Mouse (Mus musculus): ENCODE measurements around the gene Cdh5. TPM values are rescaled to one million over a fixed set of nuclear protein-coding genes. Genes with fewer than 3 reads are reported as not detected.

Cdh5 gene
- polyA plus RNA-seq, 1 experiment from 2014 or later = 10.0 TPM

DNA sequence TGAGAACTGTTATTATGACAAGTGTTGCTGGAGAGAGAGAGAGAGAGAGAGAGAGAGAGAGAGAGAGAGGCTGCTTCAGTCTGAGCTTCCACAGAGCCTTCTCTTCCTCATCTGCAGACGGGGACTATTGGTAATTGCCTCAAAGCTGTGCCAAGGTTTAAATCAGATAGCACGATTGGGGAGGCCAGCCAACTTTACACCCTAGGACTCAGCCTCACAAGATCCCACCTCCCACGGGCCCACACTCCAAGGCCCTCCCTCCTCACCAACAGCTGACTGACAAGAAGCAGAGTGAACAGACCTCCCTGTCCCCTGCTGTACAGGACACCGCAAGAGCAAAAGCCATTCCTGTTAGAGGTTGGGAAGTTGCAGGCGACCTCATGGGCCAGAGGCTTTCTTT lies 6.6 kb downstream of the Cdh5 start:
- Histone ChIP-seq H3K27ac (ENCODE audit: low read depth) (no peak overlapping the region), H3K36me3 (replicated peaks; ENCODE audit: insufficient read depth, low read length) (no peaks in the 10 kb centered on the region), H3K9me3 (ENCODE audit: low read length) (no peaks in the 10 kb centered on the region), H3K4me3 (ENCODE audit: low read depth, low read length) (no peak overlapping the region), H3K9ac (replicated peaks) (no peak overlapping the region), H3K4me2 (ENCODE audit: low read depth, low read length) (no peak overlapping the region), H3K4me1 (ENCODE audit: insufficient read depth) (no peaks in the 10 kb centered on the region; the same call in 1 of the 2 replicates), H3K27me3 (ENCODE audit: insufficient read depth, low read length) (no peaks in the 10 kb centered on the region)
- TF ChIP-seq CTCF (IDR thresholded peaks at IDR 0.05; ENCODE audit: low read depth) = no peak
- TF ChIP-seq EP300 (IDR thresholded peaks at IDR 0.05; ENCODE audit: low read depth) = no peak
- 44% methylated on average over 5 of the region's 5 CpGs for WGBS (ENCODE audit: insufficient replicate concordance)
- DNase-seq (no peak), ATAC-seq (no peak)

DNA sequence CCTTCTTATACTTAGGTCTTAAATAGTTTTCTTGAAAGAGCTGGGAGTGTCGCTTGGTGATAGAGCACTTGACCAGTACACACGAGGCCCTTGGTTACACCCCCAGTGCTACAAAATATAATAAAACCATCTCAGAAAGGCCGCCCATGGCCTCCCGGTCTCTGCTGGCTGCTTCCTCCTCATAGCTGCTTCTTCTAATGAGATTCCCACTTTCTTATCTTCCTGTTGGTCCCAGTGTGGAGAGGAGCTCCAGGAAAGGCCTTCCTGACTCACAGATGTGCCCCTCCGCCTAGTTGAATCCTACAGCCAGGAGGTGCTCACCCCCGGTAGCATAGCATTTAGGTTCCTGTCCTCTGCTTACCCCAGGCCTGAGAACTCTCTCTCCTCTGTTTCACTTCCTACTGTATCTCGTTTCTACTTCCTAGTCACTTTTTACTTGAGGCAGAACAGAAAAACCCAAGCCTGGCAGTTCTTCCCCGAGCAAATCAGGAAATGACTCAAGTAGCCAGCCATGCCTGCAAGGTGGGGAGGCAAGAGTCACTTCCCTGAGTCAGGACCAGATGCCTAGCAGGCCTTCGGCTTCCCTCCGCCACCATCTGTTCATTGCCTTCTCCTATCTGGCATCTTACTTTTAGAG lies 9.2 kb downstream of the Cdh5 start:
- H3K36me3 ChIP-seq (replicated peaks; ENCODE audit: insufficient read depth, low read length) = no peaks in the 10 kb centered on the region
- peak overlapping the region; percentile 69 for H3K27ac ChIP-seq (ENCODE audit: low read depth)
- H3K27me3 ChIP-seq (ENCODE audit: insufficient read depth, low read length) = no peaks in the 10 kb centered on the region
- peak; percentile 78 for ATAC-seq
- TF ChIP-seq EP300 (IDR thresholded peaks at IDR 0.05; ENCODE audit: low read depth) = no peak
- peak; percentile 33 for TF ChIP-seq CTCF (IDR thresholded peaks at IDR 0.05; ENCODE audit: low read depth)
- H3K4me2 ChIP-seq (ENCODE audit: low read depth, low read length) = no peak overlapping the region
- H3K9ac ChIP-seq (replicated peaks) = no peak overlapping the region
- 61% methylated on average over 10 of the region's 10 CpGs for WGBS (ENCODE audit: insufficient replicate concordance)
- H3K4me3 ChIP-seq (ENCODE audit: low read depth, low read length) = no peak overlapping the region
- DNase-seq = peak; percentile 42
- H3K9me3 ChIP-seq (ENCODE audit: low read length) = no peaks in the 10 kb centered on the region
- H3K4me1 ChIP-seq (ENCODE audit: insufficient read depth) = no peaks in the 10 kb centered on the region; the same call in 1 of the 2 replicates

GRCm38 (mm10) chr8:104121640-104122416 lies 20.4 kb downstream of the Cdh5 start:
- Histone ChIP-seq H3K4me2 (ENCODE audit: low read depth, low read length) (no peak overlapping the region), H3K9ac (replicated peaks) (no peak overlapping the region), H3K4me3 (ENCODE audit: low read depth, low read length) (no peak overlapping the region), H3K27ac (ENCODE audit: low read depth) (no peak overlapping the region), H3K9me3 (ENCODE audit: low read length) (no peaks in the 10 kb centered on the region), H3K27me3 (ENCODE audit: insufficient read depth, low read length) (no peaks in the 10 kb centered on the region), H3K36me3 (replicated peaks; ENCODE audit: insufficient read depth, low read length) (no peaks in the 10 kb centered on the region), H3K4me1 (ENCODE audit: insufficient read depth) (no peaks in the 10 kb centered on the region)
- whole genome bisulfite sequencing (ENCODE audit: insufficient replicate concordance) = 66% methylated on average over 12 of the region's 12 CpGs
- ATAC-seq = peak; percentile 67
- TF ChIP-seq EP300 (IDR thresholded peaks at IDR 0.05; ENCODE audit: low read depth) (no peak), CTCF (IDR thresholded peaks at IDR 0.05; ENCODE audit: low read depth) (no peak)
- no peak for DNase-seq

GRCm38 (mm10) chr8:104123080-104123657 lies 21.7 kb downstream of the Cdh5 start:
- Histone ChIP-seq H3K27me3 (ENCODE audit: insufficient read depth, low read length) (no peaks in the 10 kb centered on the region), H3K36me3 (replicated peaks; ENCODE audit: insufficient read depth, low read length) (no peaks in the 10 kb centered on the region), H3K4me3 (ENCODE audit: low read depth, low read length) (no peak overlapping the region), H3K27ac (ENCODE audit: low read depth) (no peak overlapping the region), H3K4me2 (ENCODE audit: low read depth, low read length) (no peak overlapping the region), H3K9ac (replicated peaks) (no peak overlapping the region), H3K4me1 (ENCODE audit: insufficient read depth) (no peaks in the 10 kb centered on the region), H3K9me3 (ENCODE audit: low read length) (no peaks in the 10 kb centered on the region)
- no peak for ATAC-seq
- WGBS (ENCODE audit: insufficient replicate concordance) = 82% methylated on average over 2 of the region's 2 CpGs
- no peak for DNase-seq
- TF ChIP-seq CTCF (IDR thresholded peaks at IDR 0.05; ENCODE audit: low read depth) (no peak), EP300 (IDR thresholded peaks at IDR 0.05; ENCODE audit: low read depth) (no peak)

GRCm38 (mm10) chr8:104124534-104124933 lies 23.1 kb downstream of the Cdh5 start:
- no peaks in the 10 kb centered on the region for H3K27me3 ChIP-seq (ENCODE audit: insufficient read depth, low read length)
- H3K4me1 ChIP-seq (ENCODE audit: insufficient read depth) = no peaks in the 10 kb centered on the region
- 62% methylated on average over 5 of the region's 5 CpGs for WGBS (ENCODE audit: insufficient replicate concordance)
- H3K9me3 ChIP-seq (ENCODE audit: low read length) = no peaks in the 10 kb centered on the region
- DNase-seq (no peak), ATAC-seq (no peak)
- H3K4me3 ChIP-seq (ENCODE audit: low read depth, low read length) = no peak overlapping the region
- H3K4me2 ChIP-seq (ENCODE audit: low read depth, low read length) = no peak overlapping the region
- H3K27ac ChIP-seq (ENCODE audit: low read depth) = no peak overlapping the region
- H3K36me3 ChIP-seq (replicated peaks; ENCODE audit: insufficient read depth, low read length) = no peaks in the 10 kb centered on the region
- peak; percentile 21; the same call in 1 of the 2 replicates for TF ChIP-seq CTCF (IDR thresholded peaks at IDR 0.05; ENCODE audit: low read depth)
- TF ChIP-seq EP300 (IDR thresholded peaks at IDR 0.05; ENCODE audit: low read depth) = no peak
- H3K9ac ChIP-seq (replicated peaks) = no peak overlapping the region

DNA sequence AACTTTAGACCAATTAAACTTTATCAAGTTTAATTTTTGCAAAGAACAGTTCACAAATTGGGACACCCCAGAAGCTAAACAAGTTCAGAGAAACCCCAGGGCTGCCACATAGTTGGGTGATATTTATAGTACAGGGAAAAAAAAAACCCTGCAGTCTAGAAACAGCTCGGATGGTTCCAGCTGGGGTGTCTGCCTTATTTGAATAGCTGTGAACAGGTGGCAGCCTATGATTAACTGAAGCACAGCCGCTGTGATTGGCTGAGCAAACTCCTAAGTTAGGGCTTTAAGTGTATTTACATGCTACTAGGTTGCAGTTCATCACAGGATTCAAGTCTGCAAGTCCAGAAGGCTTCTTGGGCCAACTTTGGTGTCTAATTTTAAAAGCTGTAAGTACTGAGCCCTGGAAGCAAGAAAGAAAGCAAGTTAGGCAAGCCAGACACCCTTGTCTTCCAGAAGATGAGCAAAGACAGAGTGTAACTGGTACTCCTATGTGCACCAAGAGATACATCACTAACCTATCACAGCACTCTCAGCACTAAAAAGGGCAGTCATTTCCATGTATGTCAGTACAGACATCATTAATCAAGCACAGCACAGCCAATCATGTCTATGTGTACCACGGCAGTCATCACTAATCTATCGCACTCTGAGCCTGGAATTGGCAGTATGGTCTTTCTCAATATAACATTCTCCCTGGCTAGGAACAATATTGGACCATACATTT lies 25.9 kb downstream of the Cdh5 start:
- no peak overlapping the region for H3K9ac ChIP-seq (replicated peaks)
- TF ChIP-seq EP300 (IDR thresholded peaks at IDR 0.05; ENCODE audit: low read depth) (no peak), CTCF (IDR thresholded peaks at IDR 0.05; ENCODE audit: low read depth) (no peak)
- no peaks in the 10 kb centered on the region for H3K9me3 ChIP-seq (ENCODE audit: low read length)
- no peaks in the 10 kb centered on the region for H3K27me3 ChIP-seq (ENCODE audit: insufficient read depth, low read length)
- WGBS (ENCODE audit: insufficient replicate concordance) = 62% methylated on average over 4 of the region's 4 CpGs
- H3K4me3 ChIP-seq (ENCODE audit: low read depth, low read length) = no peak overlapping the region
- no peak overlapping the region for H3K27ac ChIP-seq (ENCODE audit: low read depth)
- H3K4me1 ChIP-seq (ENCODE audit: insufficient read depth) = no peaks in the 10 kb centered on the region
- no peak overlapping the region for H3K4me2 ChIP-seq (ENCODE audit: low read depth, low read length)
- DNase-seq = no peak
- no peaks in the 10 kb centered on the region for H3K36me3 ChIP-seq (replicated peaks; ENCODE audit: insufficient read depth, low read length)
- ATAC-seq = peak; percentile 41
